Mouse (Mus musculus) lung, adult 2 months (tissue): ENCODE data around the gene Rora. TPM values are rescaled to one million over a fixed set of nuclear protein-coding genes. Genes with fewer than 3 reads are reported as not detected.
A peak's percentile ranks its signal among the peaks of the same experiment; 100 is the strongest.

ENCODE experiments used
- DNase-seq: peaks from one replicate; pipeline ENCODE4 v3.0.0; 2022
- H3K4me1 ChIP-seq: fragments of 200-500 bp; 2 replicates; pipeline ENCODE4 v1.6.1; 2011; ENCODE audit warnings: low read length; ENCODE audit not compliant: control insufficient read depth, insufficient read depth
- H3K4me3 ChIP-seq: fragments of 200-500 bp; replicated peaks from 2 replicates; pipeline ENCODE3; 2011; ENCODE audit warnings: low read depth, mild to moderate bottlenecking, control low read depth, low read length; ENCODE audit errors: extremely low read depth
- CTCF ChIP-seq: fragments of 200-500 bp; IDR thresholded peaks from 2 replicates; pipeline ENCODE4 v1.5.1; 2011; ENCODE audit warnings: mild to moderate bottlenecking, low read length, control low read depth; ENCODE audit not compliant: insufficient read depth
- POLR2A ChIP-seq: fragments of 200-500 bp; IDR thresholded peaks from 2 replicates; pipeline ENCODE4 v1.6.1; 2011; ENCODE audit warnings: low read depth, mild to moderate bottlenecking, control low read depth, low read length, borderline replicate concordance; ENCODE audit errors: extremely low read depth
- WGBS: fragments of 180-500 bp; shearing (Covaris S2); methylation state at CpG from one replicate; pipeline ENCODE4 v1.1.7; 2018; 5-methylcytosine and 5-hydroxymethylcytosine counted together
- polyA plus RNA-seq: library from polyadenylated mRNA; depleted of rRNA; stranded (reverse); fragments of >200 nt; gene quantifications from 2 replicates; pipeline ENCODE4 v1.2.3, GENCODE M21; 2012

Gene Rora
- polyA plus RNA-seq, 1 experiment, result 17.8 TPM

DNA sequence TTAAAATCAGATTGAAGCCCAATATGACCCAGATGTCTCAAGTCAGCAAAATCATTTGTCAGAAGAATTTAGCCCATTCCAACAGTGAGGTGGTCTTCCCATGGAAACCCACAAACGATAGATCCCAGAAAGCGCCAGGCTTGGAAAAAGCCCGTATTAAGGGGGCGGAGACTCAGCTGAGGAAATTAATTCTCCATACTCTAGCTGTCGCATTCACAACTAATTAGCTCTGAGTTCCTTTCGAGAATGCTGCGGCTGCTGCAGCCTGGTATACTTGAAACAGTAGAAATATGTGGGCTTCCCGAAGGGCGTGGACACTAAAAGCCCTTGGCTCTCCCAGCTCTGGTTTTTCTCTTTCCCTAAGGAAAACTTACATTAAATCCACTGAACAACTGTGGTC is 345.4 kb downstream of the Rora start:
- TF ChIP-seq POLR2A, result no peak
- TF ChIP-seq CTCF, result no peak
- 88% methylated on average over 9 of the region's 9 CpGs for WGBS
- no peak for DNase-seq
- Histone ChIP-seq H3K4me3 (no peak overlapping the region), H3K4me1 (no peaks in the 10 kb centered on the region)

- 70% methylated on average over 9 of the region's 9 CpGs for WGBS
- Histone ChIP-seq H3K4me1 (no peaks in the 10 kb centered on the region), H3K4me3 (no peak overlapping the region)
- TF ChIP-seq CTCF (no peak), POLR2A (no peak)
- DNase-seq, result no peak
Measured at GRCm38 (mm10) chr9:69004514-69004913, 350.9 kb downstream of the Rora start.

GRCm38 (mm10) chr9:69006666-69007065 is 353.1 kb downstream of the Rora start:
- Histone ChIP-seq H3K4me1 (peaks cover 6% of the 10 kb centered on the region), H3K4me3 (no peak overlapping the region)
- 60% methylated on average over 3 of the region's 3 CpGs for WGBS
- no peak for TF ChIP-seq POLR2A
- no peak for TF ChIP-seq CTCF
- no peak for DNase-seq

DNA sequence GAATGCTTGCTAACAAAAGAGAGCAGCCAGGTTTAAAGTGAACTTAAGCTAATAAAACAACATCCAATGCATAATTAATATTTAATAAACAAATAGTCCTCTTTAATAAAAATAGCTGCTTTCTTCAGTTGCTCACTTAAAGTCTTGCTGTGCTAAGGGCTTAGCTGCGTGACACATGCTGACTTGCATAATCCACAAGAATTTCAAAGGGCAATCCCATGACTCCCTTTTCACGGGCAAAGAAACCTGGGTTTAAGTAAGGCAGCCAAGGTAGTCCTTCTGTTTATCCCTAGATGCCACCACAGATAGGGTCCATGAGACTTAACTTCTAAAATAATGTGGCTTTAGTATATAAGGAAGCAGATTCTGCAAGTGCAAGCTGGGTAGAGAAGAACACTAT is 355.1 kb downstream of the Rora start:
- DNase-seq, result no peak
- Histone ChIP-seq H3K4me1 (peaks cover 6% of the 10 kb centered on the region), H3K4me3 (no peak overlapping the region)
- 65% methylated on average over 2 of the region's 2 CpGs for WGBS
- no peak for TF ChIP-seq POLR2A
- no peak for TF ChIP-seq CTCF

- peak; percentile 15 for DNase-seq
Measured at GRCm38 (mm10) chr9:69010886-69011285, 357.3 kb downstream of the Rora start.

DNA sequence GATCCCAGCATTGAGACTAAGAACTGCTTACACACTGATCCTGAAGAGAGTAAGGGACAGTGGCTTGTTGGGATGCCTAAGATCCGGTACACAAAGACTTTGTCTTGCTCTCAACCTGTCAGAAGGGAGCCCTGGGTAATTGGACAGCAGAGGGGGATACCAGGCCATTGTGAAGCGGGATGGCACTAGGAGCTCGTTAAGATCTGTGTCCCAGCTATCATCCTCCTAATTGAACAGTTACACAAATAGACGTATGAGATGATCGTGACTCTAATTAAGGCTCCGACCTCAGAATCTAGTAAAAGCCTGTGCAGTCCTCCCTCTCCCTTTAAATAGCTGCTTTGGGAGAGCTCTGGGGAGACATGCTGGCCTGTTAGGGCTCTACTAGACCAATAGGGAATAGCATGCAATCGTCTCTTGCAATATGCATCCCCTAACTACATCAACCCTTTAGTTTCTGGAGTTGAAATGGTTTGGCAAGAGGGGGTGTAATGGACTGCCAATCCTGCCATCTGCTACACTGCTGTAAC is 359.7 kb downstream of the Rora start:
- 93% methylated on average over 7 of the region's 7 CpGs for WGBS
- TF ChIP-seq CTCF (no peak), POLR2A (no peak)
- DNase-seq, result no peak
- H3K4me1 ChIP-seq, result peaks cover 6% of the 10 kb centered on the region
- no peak overlapping the region for H3K4me3 ChIP-seq

More at GRCm38 (mm10) chr9:69010886-69011285, 357.3 kb downstream of the Rora start:
- H3K4me3 ChIP-seq, result no peak overlapping the region
- no peak for TF ChIP-seq CTCF
- TF ChIP-seq POLR2A, result no peak
- H3K4me1 ChIP-seq, result peaks cover 6% of the 10 kb centered on the region
- WGBS, result 19% methylated on average over 5 of the region's 5 CpGs

- TF ChIP-seq POLR2A (no peak), CTCF (no peak)
- Histone ChIP-seq H3K4me3 (no peak overlapping the region), H3K4me1 (peaks cover 6% of the 10 kb centered on the region)
- no peak for DNase-seq
- 95% methylated on average over 2 of the region's 2 CpGs for WGBS
Measured at GRCm38 (mm10) chr9:69014203-69014602, 360.6 kb downstream of the Rora start.

DNA sequence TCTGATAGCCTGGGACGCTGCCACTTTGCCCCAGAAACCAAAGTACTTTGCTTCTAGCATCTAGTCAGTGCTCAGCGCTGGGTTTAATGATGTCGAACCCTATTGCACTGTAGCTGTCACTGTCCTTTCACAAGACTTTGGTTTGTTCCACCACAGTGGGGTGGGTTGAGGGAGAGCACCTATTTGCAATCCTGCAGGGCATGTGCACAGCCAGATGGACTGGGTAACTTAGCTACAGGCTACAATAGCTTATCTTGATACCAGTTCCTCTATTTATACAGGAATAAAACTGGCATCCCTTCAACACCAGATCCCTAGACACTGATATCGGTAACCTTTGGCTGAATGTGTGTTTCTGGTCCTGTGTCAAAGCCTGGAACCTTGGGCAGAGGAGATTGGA is 366.8 kb downstream of the Rora start:
- WGBS, result 80% methylated on average over 4 of the region's 4 CpGs
- no peak overlapping the region for H3K4me3 ChIP-seq
- no peaks in the 10 kb centered on the region; the same call in 1 of the 2 replicates for H3K4me1 ChIP-seq
- no peak for TF ChIP-seq POLR2A
- TF ChIP-seq CTCF, result no peak
- DNase-seq, result no peak

DNA sequence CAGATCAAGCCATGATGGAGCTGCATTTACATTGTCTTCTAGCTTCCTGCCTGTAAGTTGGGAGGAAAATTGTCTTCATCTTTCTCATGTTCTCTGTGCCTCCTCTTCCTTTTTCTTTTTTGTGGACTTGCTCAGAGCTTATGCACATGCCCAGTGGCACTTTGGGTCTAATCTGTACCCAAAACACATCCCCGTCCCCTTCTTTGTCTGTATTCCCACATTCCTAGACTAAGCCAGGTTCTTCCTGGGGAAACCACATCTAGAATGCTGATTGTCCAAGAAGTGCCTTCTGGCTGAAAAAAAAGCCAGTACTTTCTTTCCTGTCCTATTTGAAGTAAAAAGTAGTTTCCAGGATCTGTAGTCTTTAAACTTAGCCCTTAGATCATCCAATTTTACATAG is 367.9 kb downstream of the Rora start:
- 96% methylated on average over 1 of the region's 1 CpGs for WGBS
- DNase-seq, result no peak
- no peaks in the 10 kb centered on the region; the same call in 1 of the 2 replicates for H3K4me1 ChIP-seq
- H3K4me3 ChIP-seq, result no peak overlapping the region
- TF ChIP-seq CTCF (no peak), POLR2A (no peak)

- TF ChIP-seq POLR2A (no peak), CTCF (no peak)
- no peak overlapping the region for H3K4me3 ChIP-seq
- DNase-seq, result no peak
- 82% methylated on average over 3 of the region's 3 CpGs for WGBS
- H3K4me1 ChIP-seq, result no peaks in the 10 kb centered on the region; the same call in 1 of the 2 replicates
Measured at GRCm38 (mm10) chr9:69023314-69023713, 369.7 kb downstream of the Rora start.
